Mouse (Mus musculus): ENCODE data around the gene Jag2. TPM values are rescaled to one million over a fixed set of nuclear protein-coding genes. Genes with fewer than 3 reads are reported as not detected.
A peak's percentile ranks its signal among the peaks of the same experiment; 100 is the strongest.

The Jag2 gene
- polyA plus RNA-seq, 1 experiment from 2014 or later: 18.4 TPM

DNA sequence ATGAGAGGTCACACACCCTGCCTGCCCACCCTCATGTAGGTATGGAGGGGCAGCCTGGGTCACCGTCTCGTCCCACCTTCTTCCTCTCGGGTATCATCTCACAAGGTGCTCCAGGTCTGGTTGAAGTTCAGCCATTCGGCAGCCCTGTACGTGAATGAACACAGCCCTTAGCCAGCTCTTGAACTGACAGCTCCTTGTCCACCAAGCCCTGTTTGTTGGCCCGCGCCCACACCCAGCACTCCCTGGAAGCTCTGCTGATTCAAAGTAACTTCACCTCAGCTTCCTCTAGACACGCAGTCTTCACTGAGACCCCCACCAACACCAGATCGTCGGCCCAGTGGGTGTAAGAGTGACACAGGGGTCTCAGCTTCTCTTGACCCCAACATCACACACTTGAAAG is 56.6 kb downstream of the Jag2 start:
- no peak for ATAC-seq (replicated peaks)
- WGBS: 88% methylated on average over 10 of the region's 10 CpGs
- Histone ChIP-seq H3K4me3 (no peak overlapping the region), H3K9ac (no peak overlapping the region), H3K4me2 (no peak overlapping the region), H3K27me3 (replicated peaks) (peaks cover 52% of the 10 kb centered on the region), H3K36me3 (replicated peaks) (no peaks in the 10 kb centered on the region), H3K27ac (no peak overlapping the region), H3K4me1 (peaks cover 33% of the 10 kb centered on the region), H3K9me3 (no peaks in the 10 kb centered on the region)

DNA sequence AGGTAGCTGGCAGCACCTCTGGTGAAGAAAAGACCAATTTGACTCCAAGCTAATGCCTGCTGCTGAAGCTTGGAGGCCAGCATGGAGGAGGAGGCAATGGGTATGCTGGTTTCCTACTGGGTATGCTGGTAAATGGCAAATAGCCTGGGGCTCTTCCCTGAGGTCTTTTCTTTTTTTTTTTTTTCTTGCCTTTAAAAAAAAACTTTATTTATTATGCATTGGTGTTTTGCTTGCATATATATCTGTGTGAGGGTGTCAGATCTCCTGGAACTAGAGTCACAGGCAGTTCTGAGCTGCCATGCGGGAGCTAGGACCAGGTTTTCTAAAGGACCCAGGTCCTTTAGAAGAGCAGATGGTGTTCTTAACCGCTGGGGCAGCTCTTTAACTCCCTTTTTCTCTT is 58.3 kb downstream of the Jag2 start:
- ATAC-seq (replicated peaks): no peak
- no peak overlapping the region for H3K4me3 ChIP-seq
- 67% methylated on average over 2 of the region's 2 CpGs for WGBS
- no peak overlapping the region for H3K4me2 ChIP-seq
- no peak overlapping the region for H3K27ac ChIP-seq
- peaks cover 34% of the 10 kb centered on the region for H3K27me3 ChIP-seq (replicated peaks)
- H3K36me3 ChIP-seq (replicated peaks): no peaks in the 10 kb centered on the region
- no peaks in the 10 kb centered on the region for H3K9me3 ChIP-seq
- no peak overlapping the region for H3K9ac ChIP-seq
- H3K4me1 ChIP-seq: peaks cover 19% of the 10 kb centered on the region

DNA sequence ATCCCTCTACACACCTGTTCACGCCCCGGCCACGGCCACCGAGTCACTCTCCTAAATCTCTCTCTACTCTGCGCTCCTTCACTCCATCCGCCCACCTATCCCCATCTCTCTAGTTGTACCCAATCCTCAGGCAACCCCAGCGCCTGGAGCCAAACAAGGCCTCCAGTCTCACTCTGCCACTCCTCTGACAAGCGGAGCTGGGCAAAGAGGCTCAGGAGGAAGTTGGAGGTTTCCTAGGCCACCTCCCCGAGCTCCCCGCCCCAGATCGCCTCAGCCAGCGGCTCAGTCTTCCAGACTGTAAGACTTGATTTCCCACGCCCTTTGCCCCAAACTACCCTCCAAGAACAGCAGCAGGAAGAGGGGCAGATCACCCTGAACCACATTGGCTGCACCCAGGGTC is 58.8 kb downstream of the Jag2 start:
- Histone ChIP-seq H3K27me3 (replicated peaks) (peaks cover 29% of the 10 kb centered on the region), H3K9me3 (no peaks in the 10 kb centered on the region), H3K4me3 (no peak overlapping the region), H3K27ac (no peak overlapping the region), H3K4me2 (no peak overlapping the region), H3K4me1 (peaks cover 16% of the 10 kb centered on the region), H3K9ac (no peak overlapping the region), H3K36me3 (replicated peaks) (no peaks in the 10 kb centered on the region)
- no peak for ATAC-seq (replicated peaks)
- 52% methylated on average over 13 of the region's 13 CpGs for WGBS

DNA sequence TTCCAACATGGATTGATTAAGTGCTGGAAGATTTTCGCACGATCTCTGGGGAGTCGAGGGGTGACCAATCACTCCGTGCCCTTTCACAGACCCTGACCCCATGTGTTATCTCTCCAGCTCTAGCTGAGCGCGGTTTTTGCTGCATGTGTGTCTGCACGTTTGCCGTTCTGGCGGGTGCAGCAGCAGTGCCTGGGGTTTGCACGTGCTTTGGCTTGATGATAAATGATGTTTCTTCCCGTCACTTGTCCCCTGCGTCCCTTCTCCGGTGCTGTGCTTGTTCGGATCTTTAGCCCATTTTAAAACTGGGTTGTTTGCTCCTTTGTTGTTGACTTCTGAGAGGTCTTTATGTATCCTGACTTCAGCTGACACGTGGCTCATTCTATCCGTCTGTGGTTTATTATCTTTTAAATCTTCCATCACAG is 59.8 kb downstream of the Jag2 start:
- ATAC-seq (replicated peaks): no peak
- Histone ChIP-seq H3K9ac (no peak overlapping the region), H3K4me2 (peak overlapping the region; percentile 14; the same call in 1 of the 2 replicates), H3K27me3 (replicated peaks) (peaks cover 20% of the 10 kb centered on the region), H3K9me3 (no peaks in the 10 kb centered on the region), H3K4me3 (no peak overlapping the region), H3K4me1 (peaks cover 16% of the 10 kb centered on the region), H3K27ac (no peak overlapping the region), H3K36me3 (replicated peaks) (no peaks in the 10 kb centered on the region)
- 34% methylated on average over 16 of the region's 16 CpGs for WGBS

DNA sequence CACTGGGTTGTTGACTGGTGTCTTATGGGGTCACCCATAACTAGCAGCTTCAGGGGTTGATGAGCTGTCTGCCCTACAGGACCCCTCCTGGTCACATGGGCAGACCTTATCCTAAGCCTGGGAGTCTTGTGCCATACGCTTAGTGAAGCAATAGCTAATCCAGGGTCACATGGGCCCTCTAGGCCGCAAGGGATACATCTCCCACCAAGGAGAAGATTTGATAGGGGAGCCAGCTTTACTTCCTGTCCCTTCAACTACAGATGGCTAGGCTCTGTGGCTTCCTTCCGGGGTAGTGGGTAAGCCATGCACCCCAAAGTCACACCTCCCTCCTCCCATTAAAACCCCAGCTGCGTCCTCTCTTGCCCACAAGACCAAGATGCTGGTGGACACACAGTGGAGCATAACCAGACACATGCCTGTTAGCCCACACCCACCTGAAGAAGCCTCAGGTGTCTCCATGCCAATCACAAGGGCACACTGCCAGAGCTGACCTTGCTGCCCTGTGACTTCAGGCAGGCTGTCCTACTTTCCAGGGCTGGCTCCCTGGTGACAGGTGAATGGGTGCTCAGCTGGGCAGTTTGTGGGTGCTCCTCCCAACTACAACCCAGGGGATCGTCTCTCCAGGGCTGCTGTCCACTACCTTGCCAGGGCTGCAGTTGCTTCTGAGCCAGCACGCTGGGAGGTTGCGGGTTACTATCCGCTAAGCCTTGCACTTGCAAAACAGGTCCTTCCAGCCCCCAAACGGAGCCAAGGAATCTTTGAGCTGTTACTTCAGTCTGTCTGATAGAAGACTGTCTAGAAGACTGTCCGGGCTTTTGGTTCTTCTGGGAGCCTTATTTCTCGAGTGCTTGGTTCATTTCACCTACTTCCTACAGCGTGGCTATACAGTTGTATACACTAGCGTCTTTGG is 61.1 kb downstream of the Jag2 start, which contains the start of gene Gpr132:
Gene Gpr132 (minus strand): TSS at position 51 of the 910 bp plus-strand sequence.
- Histone ChIP-seq H3K9me3 (no peaks in the 10 kb centered on the region), H3K4me1 (peaks cover 6% of the 10 kb centered on the region; the same call in 1 of the 2 replicates), H3K4me3 (no peak within 1 kb of the TSS), H3K36me3 (replicated peaks) (no peaks in the 10 kb centered on the region), H3K27ac (no peak within 1 kb of the TSS), H3K9ac (no peak within 1 kb of the TSS), H3K27me3 (replicated peaks) (peaks cover 7% of the 10 kb centered on the region; the same call in 1 of the 2 replicates), H3K4me2 (no peak within 1 kb of the TSS)
- ATAC-seq (replicated peaks): no peak
- 70% methylated on average over 13 of the region's 13 CpGs for WGBS

DNA sequence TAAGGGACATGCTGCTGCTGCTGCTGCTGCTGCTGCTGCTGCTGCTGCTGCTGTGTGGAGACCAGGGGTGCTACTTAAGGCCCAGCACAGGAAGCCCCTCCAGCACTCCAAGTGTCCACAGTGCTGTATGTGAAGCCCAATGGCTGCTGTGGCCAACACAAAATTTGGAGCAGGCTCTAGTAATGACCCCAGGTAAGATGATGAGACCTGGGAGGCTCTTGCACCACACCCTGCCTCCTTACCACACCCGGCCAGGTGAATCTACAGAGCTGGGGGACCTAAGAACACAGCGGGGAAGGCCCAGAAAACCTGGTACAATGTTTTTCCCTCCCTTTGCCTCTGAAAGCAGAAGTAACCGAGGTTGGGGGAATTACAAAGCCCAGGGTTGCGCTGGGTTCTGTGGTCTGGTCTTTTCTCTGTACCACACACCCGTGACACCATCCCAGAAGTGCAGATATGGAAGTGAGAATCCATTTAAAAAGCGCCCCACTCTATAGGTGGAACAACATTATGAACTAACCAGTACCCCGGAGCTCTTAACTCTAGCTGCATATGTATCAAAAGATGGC is 62.4 kb downstream of the Jag2 start:
- no peaks in the 10 kb centered on the region for H3K9me3 ChIP-seq
- no peak overlapping the region for H3K4me3 ChIP-seq
- H3K27ac ChIP-seq: no peak overlapping the region
- no peak overlapping the region for H3K4me2 ChIP-seq
- 0 out of 2 replicates have a peak, but pooled peaks cover 3% of the 10 kb centered on the region for H3K27me3 ChIP-seq (replicated peaks)
- WGBS: 88% methylated on average over 7 of the region's 7 CpGs
- peaks cover 4% of the 10 kb centered on the region; the same call in 1 of the 2 replicates for H3K4me1 ChIP-seq
- ATAC-seq (replicated peaks): no peak
- no peaks in the 10 kb centered on the region for H3K36me3 ChIP-seq (replicated peaks)
- no peak overlapping the region for H3K9ac ChIP-seq

DNA sequence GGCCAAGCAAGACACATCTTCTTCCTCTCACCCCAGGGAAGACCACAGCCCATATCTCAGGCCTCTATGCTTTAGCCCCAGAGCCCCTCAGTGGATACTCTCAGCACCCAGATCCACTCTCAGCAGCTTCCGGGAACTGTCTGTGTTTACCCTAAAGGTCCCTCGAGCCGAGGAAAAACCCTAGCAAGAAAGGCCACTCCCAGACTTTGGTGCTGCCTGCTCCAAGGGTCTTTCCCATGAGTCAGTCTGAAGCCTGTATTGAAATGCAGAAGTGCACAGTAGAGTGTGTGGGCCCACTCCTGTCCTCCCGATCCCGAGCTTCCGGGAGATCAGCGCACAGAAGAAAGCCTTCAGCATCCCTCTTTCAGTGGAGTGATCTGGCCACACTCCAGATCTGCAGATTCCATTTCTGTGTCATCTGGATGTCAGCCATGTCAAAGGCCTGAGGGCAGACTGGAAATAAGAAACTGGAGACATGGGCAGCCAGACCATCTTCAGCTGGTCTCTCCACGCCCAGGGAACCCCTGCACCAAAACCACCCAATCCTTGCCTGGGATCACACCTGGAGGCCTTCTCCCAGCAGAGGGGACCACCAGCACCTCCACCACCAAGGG is 63.0 kb downstream of the Jag2 start:
- no peak for ATAC-seq (replicated peaks)
- Histone ChIP-seq H3K27ac (no peak overlapping the region), H3K4me2 (no peak overlapping the region), H3K9me3 (no peaks in the 10 kb centered on the region), H3K4me3 (no peak overlapping the region), H3K36me3 (replicated peaks) (no peaks in the 10 kb centered on the region), H3K27me3 (replicated peaks) (no peaks in the 10 kb centered on the region), H3K4me1 (peaks cover 4% of the 10 kb centered on the region; the same call in 1 of the 2 replicates), H3K9ac (no peak overlapping the region)
- WGBS: 74% methylated on average over 8 of the region's 8 CpGs

DNA sequence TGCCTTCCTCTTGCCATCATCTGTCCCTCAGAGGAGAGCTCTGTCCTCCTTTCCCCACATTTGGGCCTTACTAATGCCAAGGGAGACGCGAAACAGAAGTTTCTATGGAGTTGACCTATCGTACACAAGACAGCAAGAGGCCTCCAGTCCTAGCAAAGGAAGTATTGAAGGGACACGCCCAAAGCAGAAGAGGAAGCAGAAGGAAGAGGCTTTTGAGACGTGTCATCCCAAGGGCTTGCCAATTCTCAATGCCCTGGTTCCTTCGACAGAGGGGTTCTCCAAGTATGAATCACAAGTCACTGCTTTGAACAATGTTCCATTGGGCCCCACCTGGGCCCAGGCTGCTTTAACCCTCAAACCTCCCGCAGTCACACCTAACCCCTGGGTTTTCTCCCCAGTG is 64.8 kb downstream of the Jag2 start:
- no peaks in the 10 kb centered on the region for H3K9me3 ChIP-seq
- H3K4me2 ChIP-seq: no peak overlapping the region
- no peaks in the 10 kb centered on the region for H3K27me3 ChIP-seq (replicated peaks)
- no peak overlapping the region for H3K27ac ChIP-seq
- no peak overlapping the region for H3K9ac ChIP-seq
- ATAC-seq (replicated peaks): no peak
- H3K36me3 ChIP-seq (replicated peaks): no peaks in the 10 kb centered on the region
- 89% methylated on average over 7 of the region's 7 CpGs for WGBS
- H3K4me1 ChIP-seq: peaks cover 3% of the 10 kb centered on the region; the same call in 1 of the 2 replicates
- no peak overlapping the region for H3K4me3 ChIP-seq

DNA sequence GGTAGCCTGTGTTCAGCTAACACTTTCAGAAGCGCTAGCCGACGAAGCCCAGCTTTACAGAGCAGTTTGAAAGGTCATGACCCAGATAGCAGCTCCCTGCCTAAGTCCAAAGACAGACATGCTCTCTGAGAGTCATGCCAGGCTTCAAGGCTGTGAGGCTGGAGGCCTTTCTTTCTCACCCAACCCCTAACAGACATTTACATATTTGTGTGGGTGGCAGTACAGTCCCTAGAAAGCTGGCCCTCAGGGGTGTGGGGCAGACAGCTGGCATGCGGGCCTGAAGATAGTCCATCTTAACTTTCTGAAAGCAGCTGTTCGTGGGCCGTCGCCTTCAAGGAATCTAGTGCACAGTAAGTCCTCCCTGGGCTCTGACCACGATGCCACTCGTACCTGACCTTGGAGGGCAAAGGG is 67.7 kb downstream of the Jag2 start:
- Histone ChIP-seq H3K9ac (no peak overlapping the region), H3K4me1 (no peaks in the 10 kb centered on the region), H3K4me3 (no peak overlapping the region), H3K27me3 (replicated peaks) (no peaks in the 10 kb centered on the region), H3K9me3 (no peaks in the 10 kb centered on the region), H3K36me3 (replicated peaks) (no peaks in the 10 kb centered on the region), H3K4me2 (no peak overlapping the region), H3K27ac (no peak overlapping the region)
- no peak for ATAC-seq (replicated peaks)
- 66% methylated on average over 9 of the region's 9 CpGs for WGBS

DNA sequence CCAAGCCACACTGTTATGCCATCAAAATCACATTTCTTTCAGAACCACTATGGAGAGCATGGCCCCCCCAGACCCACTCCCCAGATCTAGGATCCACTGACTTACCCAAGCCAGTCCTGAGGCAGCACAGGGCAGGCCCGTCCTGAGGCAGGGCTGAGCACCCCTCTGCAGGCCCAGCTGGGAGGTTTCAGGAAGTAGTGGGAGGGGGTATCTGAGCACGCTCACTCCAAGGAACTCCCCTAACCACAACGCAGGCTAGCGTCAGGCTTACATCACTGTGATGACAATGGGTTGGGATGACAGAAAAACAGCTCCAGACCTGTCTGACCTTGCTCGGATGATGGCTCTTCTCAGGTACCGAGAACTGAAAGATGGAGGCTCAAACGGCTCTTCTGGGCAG is 68.8 kb downstream of the Jag2 start:
- Histone ChIP-seq H3K9me3 (no peaks in the 10 kb centered on the region), H3K4me3 (no peak overlapping the region), H3K4me2 (no peak overlapping the region), H3K4me1 (no peaks in the 10 kb centered on the region), H3K27me3 (replicated peaks) (no peaks in the 10 kb centered on the region), H3K36me3 (replicated peaks) (no peaks in the 10 kb centered on the region), H3K27ac (no peak overlapping the region), H3K9ac (no peak overlapping the region)
- WGBS: 75% methylated on average over 7 of the region's 7 CpGs
- ATAC-seq (replicated peaks): no peak

DNA sequence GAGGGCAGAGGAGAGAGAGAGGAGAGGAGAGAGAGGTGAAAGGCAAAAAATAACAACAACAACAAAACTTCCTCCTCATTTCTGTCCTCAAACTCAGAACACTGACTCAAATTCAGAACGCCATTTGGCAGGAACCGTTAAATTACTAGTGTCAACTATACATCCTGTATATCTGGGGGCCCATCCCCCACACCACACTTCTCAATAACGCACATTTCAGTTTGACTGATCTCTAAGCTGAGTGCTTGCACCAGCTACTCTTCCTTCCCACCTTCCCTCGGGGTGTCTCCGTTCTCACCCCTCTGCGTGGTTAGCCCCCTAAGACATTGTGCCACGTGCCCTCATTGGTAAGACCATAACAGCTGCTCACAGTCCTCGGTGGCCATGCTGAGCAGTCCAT is 69.6 kb downstream of the Jag2 start:
- no peaks in the 10 kb centered on the region for H3K4me1 ChIP-seq
- H3K4me3 ChIP-seq: no peak overlapping the region
- WGBS: 81% methylated on average over 8 of the region's 8 CpGs
- H3K9ac ChIP-seq: no peak overlapping the region
- H3K27me3 ChIP-seq (replicated peaks): no peaks in the 10 kb centered on the region
- no peaks in the 10 kb centered on the region for H3K36me3 ChIP-seq (replicated peaks)
- ATAC-seq (replicated peaks): no peak
- H3K4me2 ChIP-seq: no peak overlapping the region
- no peaks in the 10 kb centered on the region for H3K9me3 ChIP-seq
- H3K27ac ChIP-seq: no peak overlapping the region

DNA sequence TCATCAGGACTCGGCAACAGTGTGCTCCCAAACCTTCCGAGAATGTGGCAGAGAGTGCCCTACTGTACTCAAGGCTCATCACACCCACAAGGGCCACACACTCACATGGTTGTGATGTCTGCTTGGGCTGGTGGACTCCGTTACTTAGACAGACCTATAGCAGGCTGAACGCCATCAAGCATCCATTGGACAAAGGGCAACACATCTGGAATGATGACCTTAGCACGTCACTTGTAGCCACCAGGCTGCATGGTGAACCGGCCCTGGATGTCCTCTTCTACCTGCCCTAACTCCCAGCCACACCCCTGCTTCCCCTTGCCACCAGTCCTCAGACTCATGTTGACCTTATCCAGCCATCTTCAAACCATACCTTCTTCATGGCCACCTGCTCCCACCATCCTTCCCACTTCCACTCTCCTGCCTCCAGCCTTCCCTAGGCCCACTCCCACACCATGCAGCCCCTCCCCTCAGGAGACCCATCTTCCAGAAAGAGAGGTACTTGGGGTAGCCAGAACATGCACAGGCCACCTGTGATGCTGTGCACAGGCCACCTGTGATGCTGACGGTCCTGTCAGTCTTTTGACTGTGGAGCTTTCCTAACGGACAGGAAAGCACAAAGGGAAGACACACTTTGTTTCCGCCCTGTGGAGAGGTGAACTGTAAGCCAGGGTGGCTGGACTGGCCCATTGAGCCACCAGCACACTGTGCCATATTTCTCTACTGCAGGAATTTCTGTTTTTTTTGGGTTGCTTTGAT is 70.8 kb downstream of the Jag2 start:
- no peaks in the 10 kb centered on the region for H3K9me3 ChIP-seq
- no peak overlapping the region for H3K9ac ChIP-seq
- no peak for ATAC-seq (replicated peaks)
- H3K27me3 ChIP-seq (replicated peaks): no peaks in the 10 kb centered on the region
- no peak overlapping the region for H3K4me2 ChIP-seq
- no peaks in the 10 kb centered on the region for H3K36me3 ChIP-seq (replicated peaks)
- no peak overlapping the region for H3K27ac ChIP-seq
- WGBS: 86% methylated on average over 9 of the region's 9 CpGs
- no peaks in the 10 kb centered on the region for H3K4me1 ChIP-seq
- no peak overlapping the region for H3K4me3 ChIP-seq

Data from midbrain, embryonic 15.5 days (tissue).